Mouse (Mus musculus): ENCODE measurements around the gene Apoa2. TPM values are rescaled to one million over a fixed set of nuclear protein-coding genes. Genes with fewer than 3 reads are reported as not detected.
A peak's percentile ranks its signal among the peaks of the same experiment; 100 is the strongest.
"Not testable (repeated sequence)": the region's sequence is repeated elsewhere in the genome, so short reads cannot be mapped to it uniquely, and the experiment has no call there.

The Apoa2 gene
- total RNA-seq, 2 experiments from 2014 or later, result 2.7 to 3.1 TPM

GRCm38 (mm10) chr1:171232348-171232747 is 7.5 kb downstream of the Apoa2 start:
- intact Hi-C loops (cut with DNase I), result no loop called here

GRCm38 (mm10) chr1:171232800-171233730 is 8.2 kb downstream of the Apoa2 start:
- intact Hi-C loops (cut with DNase I), result no loop called here
- no peak for DNase-seq (ENCODE audit: low spot score in 2 of 2)

More at GRCm38 (mm10) chr1:171232348-171232747, 7.5 kb downstream of the Apoa2 start:
- DNase-seq (ENCODE audit: low spot score in 2 of 2), result no peak

GRCm38 (mm10) chr1:171234126-171234525 is 9.3 kb downstream of the Apoa2 start, which contains the start of gene Fcer1g:
Gene Fcer1g, minus strand, starts transcription at chr1:171234365.
- no peak for DNase-seq (ENCODE audit: low spot score in 2 of 2)
- intact Hi-C loops (cut with DNase I), result no loop called here

GRCm38 (mm10) chr1:171234538-171234937 is 9.7 kb downstream of the Apoa2 start:
- DNase-seq (ENCODE audit: low spot score in 2 of 2), result no peak
- intact Hi-C loops (cut with DNase I), result no loop called here

GRCm38 (mm10) chr1:171235791-171236190 is 10.9 kb downstream of the Apoa2 start:
- no peak for DNase-seq (ENCODE audit: low spot score in 2 of 2)
- intact Hi-C loops (cut with DNase I), result no loop called here

- DNase-seq (ENCODE audit: low spot score in 2 of 2), result no peak
- intact Hi-C loops (cut with DNase I), result no loop called here
Observed at GRCm38 (mm10) chr1:171237438-171237837, 12.6 kb downstream of the Apoa2 start.

GRCm38 (mm10) chr1:171238463-171238862 is 13.6 kb downstream of the Apoa2 start:
- intact Hi-C loops (cut with DNase I), result no loop called here

GRCm38 (mm10) chr1:171239992-171240744 is 15.3 kb downstream of the Apoa2 start:
- intact Hi-C loops (cut with DNase I), result no loop called here
- no peak for DNase-seq (ENCODE audit: low spot score in 2 of 2)

More at GRCm38 (mm10) chr1:171238463-171238862, 13.6 kb downstream of the Apoa2 start:
- peak in 1 of 2 experiments; percentile 54 for DNase-seq (ENCODE audit: low spot score in 2 of 2)

GRCm38 (mm10) chr1:171240911-171241310 is 16.1 kb downstream of the Apoa2 start:
- DNase-seq (ENCODE audit: low spot score in 2 of 2), result no peak
- intact Hi-C loops (cut with DNase I), result no loop called here

- intact Hi-C loops (cut with DNase I); DNase-seq (ENCODE audit: low spot score in 2 of 2): not testable (repeated sequence)
Observed at GRCm38 (mm10) chr1:171241952-171242351, 17.1 kb downstream of the Apoa2 start.

GRCm38 (mm10) chr1:171245353-171245752 is 20.5 kb downstream of the Apoa2 start:
- intact Hi-C loops (cut with DNase I), result no loop called here

GRCm38 (mm10) chr1:171246709-171247452 is 22.0 kb downstream of the Apoa2 start:
- intact Hi-C loops (cut with DNase I), result loop anchor here (1.0 kb wide), 2 partner anchors 25 to 34 kb away; partner anchors contain the start of genes Ppox and Tomm40l
- DNase-seq (ENCODE audit: low spot score in 2 of 2), result peak; percentile 95 to 99

More at GRCm38 (mm10) chr1:171245353-171245752, 20.5 kb downstream of the Apoa2 start:
- no peak for DNase-seq (ENCODE audit: low spot score in 2 of 2)

- DNase-seq (ENCODE audit: low spot score in 2 of 2), result no peak
- intact Hi-C loops (cut with DNase I), result loop anchor here (1.0 kb wide), 2 partner anchors 25 to 34 kb away; partner anchors contain the start of genes Ppox and Tomm40l
Observed at GRCm38 (mm10) chr1:171247453-171247841, 22.6 kb downstream of the Apoa2 start.

GRCm38 (mm10) chr1:171247916-171248315 is 23.1 kb downstream of the Apoa2 start:
- intact Hi-C loops (cut with DNase I), result loop anchor here (1.0 kb wide), 2 partner anchors 26 to 33 kb away; partner anchors contain the start of genes Ppox and Tomm40l
- no peak for DNase-seq (ENCODE audit: low spot score in 2 of 2)

- intact Hi-C loops (cut with DNase I), result no loop called here
- no peak for DNase-seq (ENCODE audit: low spot score in 2 of 2)
Observed at GRCm38 (mm10) chr1:171248386-171249226, 23.8 kb downstream of the Apoa2 start.

- peak; percentile 50 to 64 for DNase-seq (ENCODE audit: low spot score in 2 of 2)
- intact Hi-C loops (cut with DNase I), result loop anchor here (10.0 kb wide), 1 partner anchor 355 kb away; no protein-coding TSS in a partner anchor
Observed at GRCm38 (mm10) chr1:171249913-171250600, 25.2 kb downstream of the Apoa2 start, which contains the start of gene Adamts4. Gene Adamts4, plus strand, starts transcription at chr1:171250421.

- no peak for DNase-seq (ENCODE audit: low spot score in 2 of 2)
- intact Hi-C loops (cut with DNase I), result loop anchor here (10.0 kb wide), 1 partner anchor 356 kb away; no protein-coding TSS in a partner anchor
Observed at GRCm38 (mm10) chr1:171250680-171251593, 26.1 kb downstream of the Apoa2 start, which contains the start of gene Ndufs2. Gene Ndufs2, minus strand, starts transcription at chr1:171251388.

Data from left cerebral cortex, postnatal 25 days (tissue).